Mouse (Mus musculus): ENCODE measurements at regions not wholly inside any gene's neighbourhood (a gene's known extent, or its start where the extent isn't known, plus 50 kb on each side); places are given as distances from the start of the nearest gene placed in this dataset.

- H3K4me2 ChIP-seq, result no peak overlapping the region
- no peaks in the 10 kb centered on the region for H3K4me1 ChIP-seq
- no peak overlapping the region for H3K9ac ChIP-seq
- no peaks in the 10 kb centered on the region for H3K9me3 ChIP-seq
- no peak overlapping the region for H3K4me3 ChIP-seq (replicated peaks)
- H3K36me3 ChIP-seq, result no peaks in the 10 kb centered on the region
- no peak for ATAC-seq (ENCODE audit: insufficient read depth, low FRiP score, low read depth)
- WGBS, result 96% methylated on average over 9 of the region's 9 CpGs
- H3K27ac ChIP-seq, result no peak overlapping the region
- H3K27me3 ChIP-seq (replicated peaks), result no peaks in the 10 kb centered on the region
These were observed 62.9 kb upstream of the Odc1 start for GRCm38 (mm10) chr12:17481687-17482086.

GRCm38 (mm10) chr12:17482196-17482595 is 62.4 kb upstream of the Odc1 start:
- Histone ChIP-seq H3K9me3 (no peaks in the 10 kb centered on the region), H3K9ac (no peak overlapping the region), H3K36me3 (no peaks in the 10 kb centered on the region), H3K4me1 (no peaks in the 10 kb centered on the region), H3K4me3 (replicated peaks) (no peak overlapping the region), H3K27ac (no peak overlapping the region), H3K4me2 (no peak overlapping the region), H3K27me3 (replicated peaks) (no peaks in the 10 kb centered on the region)
- no peak for ATAC-seq (ENCODE audit: insufficient read depth, low FRiP score, low read depth)
- WGBS, result 96% methylated on average over 13 of the region's 13 CpGs

- Histone ChIP-seq H3K4me1 (no peaks in the 10 kb centered on the region), H3K27ac (no peak overlapping the region), H3K4me2 (no peak overlapping the region), H3K9me3 (no peaks in the 10 kb centered on the region), H3K27me3 (replicated peaks) (no peaks in the 10 kb centered on the region), H3K36me3 (no peaks in the 10 kb centered on the region), H3K4me3 (replicated peaks) (no peak overlapping the region), H3K9ac (no peak overlapping the region)
- WGBS, result 61% methylated on average over 9 of the region's 9 CpGs
- ATAC-seq (ENCODE audit: insufficient read depth, low FRiP score, low read depth), result no peak
These were observed 60.1 kb upstream of the Odc1 start for GRCm38 (mm10) chr12:17484448-17484847.

- H3K27me3 ChIP-seq (replicated peaks), result no peaks in the 10 kb centered on the region
- H3K4me3 ChIP-seq (replicated peaks), result no peak overlapping the region
- no peak for ATAC-seq (ENCODE audit: insufficient read depth, low FRiP score, low read depth)
- WGBS, result 43% methylated on average over 9 of the region's 9 CpGs
- H3K36me3 ChIP-seq, result no peaks in the 10 kb centered on the region
- H3K9me3 ChIP-seq, result no peaks in the 10 kb centered on the region
- no peak overlapping the region for H3K4me2 ChIP-seq
- no peak overlapping the region for H3K27ac ChIP-seq
- no peak overlapping the region for H3K9ac ChIP-seq
- no peaks in the 10 kb centered on the region for H3K4me1 ChIP-seq
These were observed 58.4 kb upstream of the Odc1 start for GRCm38 (mm10) chr12:17486062-17486770.

- 26% methylated on average over 1 of the region's 1 CpGs for WGBS
- no peak overlapping the region for H3K27ac ChIP-seq
- H3K9ac ChIP-seq, result no peak overlapping the region
- no peaks in the 10 kb centered on the region for H3K9me3 ChIP-seq
- no peaks in the 10 kb centered on the region for H3K27me3 ChIP-seq (replicated peaks)
- H3K4me2 ChIP-seq, result no peak overlapping the region
- no peak overlapping the region for H3K4me3 ChIP-seq (replicated peaks)
- no peaks in the 10 kb centered on the region for H3K4me1 ChIP-seq
- no peaks in the 10 kb centered on the region for H3K36me3 ChIP-seq
- ATAC-seq (ENCODE audit: insufficient read depth, low FRiP score, low read depth), result no peak
These were observed 57.3 kb upstream of the Odc1 start for GRCm38 (mm10) chr12:17487336-17487735.

- no peak overlapping the region for H3K4me2 ChIP-seq
These were observed 56.4 kb upstream of the Odc1 start for GRCm38 (mm10) chr12:17488203-17488602.

GRCm38 (mm10) chr12:17489971-17490370 is 54.6 kb upstream of the Odc1 start:
- no peak for ATAC-seq (ENCODE audit: insufficient read depth, low FRiP score, low read depth)
- Histone ChIP-seq H3K36me3 (no peaks in the 10 kb centered on the region), H3K9ac (no peak overlapping the region), H3K27ac (no peak overlapping the region), H3K4me3 (replicated peaks) (no peak overlapping the region), H3K9me3 (no peaks in the 10 kb centered on the region), H3K4me2 (no peak overlapping the region), H3K4me1 (0 out of 2 replicates have a peak, but pooled peaks cover 12% of the 10 kb centered on the region), H3K27me3 (replicated peaks) (no peaks in the 10 kb centered on the region)
- 89% methylated on average over 3 of the region's 3 CpGs for WGBS

More at GRCm38 (mm10) chr12:17488203-17488602, 56.4 kb upstream of the Odc1 start:
- Histone ChIP-seq H3K27me3 (replicated peaks) (no peaks in the 10 kb centered on the region), H3K4me1 (no peaks in the 10 kb centered on the region), H3K27ac (no peak overlapping the region), H3K9me3 (no peaks in the 10 kb centered on the region), H3K9ac (no peak overlapping the region), H3K36me3 (no peaks in the 10 kb centered on the region), H3K4me3 (replicated peaks) (no peak overlapping the region)
- no peak for ATAC-seq (ENCODE audit: insufficient read depth, low FRiP score, low read depth)
- 37% methylated on average over 1 of the region's 1 CpGs for WGBS

GRCm38 (mm10) chr12:17492574-17492973 is 52.0 kb upstream of the Odc1 start:
- ATAC-seq (ENCODE audit: insufficient read depth, low FRiP score, low read depth), result no peak

GRCm38 (mm10) chr12:17493053-17493452 is 51.5 kb upstream of the Odc1 start:
- 72% methylated on average over 7 of the region's 7 CpGs for WGBS
- ATAC-seq (ENCODE audit: insufficient read depth, low FRiP score, low read depth), result no peak

More at GRCm38 (mm10) chr12:17492574-17492973, 52.0 kb upstream of the Odc1 start:
- H3K27me3 ChIP-seq (replicated peaks), result no peaks in the 10 kb centered on the region
- no peaks in the 10 kb centered on the region for H3K36me3 ChIP-seq
- no peaks in the 10 kb centered on the region for H3K9me3 ChIP-seq
- H3K9ac ChIP-seq, result no peak overlapping the region
- H3K4me2 ChIP-seq, result no peak overlapping the region
- H3K4me3 ChIP-seq (replicated peaks), result no peak overlapping the region
- no peak overlapping the region for H3K27ac ChIP-seq
- peaks cover 25% of the 10 kb centered on the region; the same call in 1 of the 2 replicates for H3K4me1 ChIP-seq
- whole genome bisulfite sequencing, result 67% methylated on average over 4 of the region's 4 CpGs

GRCm38 (mm10) chr12:17493810-17494209 is 50.8 kb upstream of the Odc1 start:
- Histone ChIP-seq H3K4me3 (replicated peaks) (no peak overlapping the region), H3K9ac (no peak overlapping the region), H3K9me3 (no peaks in the 10 kb centered on the region), H3K4me2 (no peak overlapping the region), H3K4me1 (peaks cover 25% of the 10 kb centered on the region; the same call in 1 of the 2 replicates), H3K36me3 (no peaks in the 10 kb centered on the region), H3K27ac (peak overlapping the region; percentile 31), H3K27me3 (replicated peaks) (no peaks in the 10 kb centered on the region)
- ATAC-seq (ENCODE audit: insufficient read depth, low FRiP score, low read depth), result peak; percentile 65
- 29% methylated on average over 3 of the region's 3 CpGs for WGBS

More at GRCm38 (mm10) chr12:17493053-17493452, 51.5 kb upstream of the Odc1 start:
- Histone ChIP-seq H3K9me3 (no peaks in the 10 kb centered on the region), H3K9ac (no peak overlapping the region), H3K4me3 (replicated peaks) (no peak overlapping the region), H3K27ac (no peak overlapping the region), H3K4me1 (peaks cover 25% of the 10 kb centered on the region; the same call in 1 of the 2 replicates), H3K4me2 (no peak overlapping the region), H3K27me3 (replicated peaks) (no peaks in the 10 kb centered on the region), H3K36me3 (no peaks in the 10 kb centered on the region)

Measured in stomach, embryonic 15.5 days (tissue).